Mouse (Mus musculus): ENCODE data around the gene 4930470P17Rik. TPM values are rescaled to one million over a fixed set of nuclear protein-coding genes. Genes with fewer than 3 reads are reported as not detected.

Gene 4930470P17Rik
- total and polyA plus RNA-seq, 3 experiments: not detected

DNA sequence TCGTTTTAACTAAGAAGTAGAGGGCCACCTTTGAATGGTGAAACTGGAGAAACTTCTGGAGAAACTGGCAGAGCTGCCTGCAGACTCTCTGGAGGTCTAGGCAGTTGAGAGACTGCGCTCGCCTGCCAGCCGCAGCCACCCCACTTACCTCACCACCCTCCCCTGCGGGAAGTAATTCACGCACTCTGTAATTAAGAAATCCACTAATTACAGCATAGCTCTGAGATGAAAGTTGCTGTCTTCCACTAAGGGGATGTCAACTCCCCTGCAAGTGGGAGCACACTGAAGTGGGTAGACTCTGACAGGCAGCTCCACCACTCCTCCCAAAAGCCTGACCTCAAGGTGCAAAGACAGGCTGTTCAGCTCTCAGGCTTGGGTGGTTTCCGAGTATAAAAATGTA is 49.7 kb downstream of the 4930470P17Rik start:
- Histone ChIP-seq H3K36me3 (replicated peaks in 1 of 2; ENCODE audit: control insufficient read depth in 1 of 2, insufficient read depth in 1 of 2, low read length in 1 of 2) (no peaks in the 10 kb centered on the region), H3K9ac (ENCODE audit: insufficient read depth, low read depth) (no peak overlapping the region), H3K27me3 (replicated peaks) (no peaks in the 10 kb centered on the region), H3K4me2 (ENCODE audit: insufficient read depth, low read depth, poor library complexity, severe bottlenecking) (no peak overlapping the region), H3K4me1 (ENCODE audit: control insufficient read depth in 1 of 2, insufficient read depth in 2 of 2) (no peaks in the 10 kb centered on the region), H3K27ac (ENCODE audit: insufficient read depth, low read depth) (no peak overlapping the region), H3K9me3 (replicated peaks; ENCODE audit: low read length) (peaks cover 65% of the 10 kb centered on the region), H3K79me2 (replicated peaks; ENCODE audit: control insufficient read depth, extremely low read depth, insufficient read depth, poor library complexity, severe bottlenecking) (no peaks in the 10 kb centered on the region), H3K4me3 (replicated peaks in 1 of 3; ENCODE audit: low read depth in 2 of 3, low read length in 2 of 3, poor library complexity in 1 of 3) (no peak overlapping the region)
- no peak for TF ChIP-seq USF1 (IDR thresholded peaks at IDR 0.05; ENCODE audit: low read depth, low read length)
- TF ChIP-seq ZKSCAN1 (IDR thresholded peaks at IDR 0.05; ENCODE audit: borderline replicate concordance, low read depth, low read length): no peak
- TF ChIP-seq BHLHE40 (IDR thresholded peaks at IDR 0.05; ENCODE audit: low read depth, low read length): no peak
- no peak for TF ChIP-seq SIN3A (IDR thresholded peaks at IDR 0.05; ENCODE audit: low read length)
- in situ Hi-C loops (cut with MboI; ENCODE audit: low pct_ligation_motif_present, low pct_unique_long_range_greater_than_20kb, low sequenced_read_pairs): no loop called here
- dilution Hi-C loops (cut with MboI; ENCODE audit: extremely low pct_ligation_motif_present, extremely low pct_unique_long_range_greater_than_20kb, low sequenced_read_pairs): no loop called here
- DNase-seq (ENCODE audit: extremely low read depth): no peak

DNA sequence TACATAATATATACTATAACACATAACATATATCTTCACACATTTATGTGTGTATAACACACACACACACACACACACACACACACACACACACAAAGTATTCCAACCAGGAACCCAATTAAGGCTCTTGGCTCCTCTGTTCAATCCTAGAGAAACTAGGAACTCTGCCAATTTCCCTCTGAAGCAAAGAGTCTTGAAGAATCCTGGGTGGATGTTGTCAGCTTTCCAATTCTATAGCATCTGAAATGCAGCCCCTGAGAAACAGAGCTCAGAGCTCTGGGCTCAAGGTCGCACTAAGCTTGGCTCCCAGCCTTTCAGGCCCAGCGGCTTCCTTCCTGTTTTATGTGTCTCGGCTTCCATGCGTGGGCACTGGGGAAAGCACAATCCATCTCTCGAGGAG is 51.6 kb downstream of the 4930470P17Rik start:
- no peak for DNase-seq (ENCODE audit: extremely low read depth)
- H3K9me3 ChIP-seq (replicated peaks; ENCODE audit: low read length): peaks cover 59% of the 10 kb centered on the region
- H3K4me2 ChIP-seq (ENCODE audit: insufficient read depth, low read depth, poor library complexity, severe bottlenecking): no peak overlapping the region
- H3K4me1 ChIP-seq (ENCODE audit: control insufficient read depth in 1 of 2, insufficient read depth in 2 of 2): no peaks in the 10 kb centered on the region
- H3K27ac ChIP-seq (ENCODE audit: insufficient read depth, low read depth): no peak overlapping the region
- dilution Hi-C loops (cut with MboI; ENCODE audit: extremely low pct_ligation_motif_present, extremely low pct_unique_long_range_greater_than_20kb, low sequenced_read_pairs): no loop called here
- no peak overlapping the region for H3K4me3 ChIP-seq (replicated peaks in 1 of 3; ENCODE audit: low read depth in 2 of 3, low read length in 2 of 3, poor library complexity in 1 of 3)
- no peak overlapping the region for H3K9ac ChIP-seq (ENCODE audit: insufficient read depth, low read depth)
- no peaks in the 10 kb centered on the region for H3K27me3 ChIP-seq (replicated peaks)
- no peaks in the 10 kb centered on the region for H3K36me3 ChIP-seq (replicated peaks in 1 of 2; ENCODE audit: control insufficient read depth in 1 of 2, insufficient read depth in 1 of 2, low read length in 1 of 2)
- H3K79me2 ChIP-seq (replicated peaks; ENCODE audit: control insufficient read depth, extremely low read depth, insufficient read depth, poor library complexity, severe bottlenecking): no peaks in the 10 kb centered on the region
- in situ Hi-C loops (cut with MboI; ENCODE audit: low pct_ligation_motif_present, low pct_unique_long_range_greater_than_20kb, low sequenced_read_pairs): no loop called here
- TF ChIP-seq ETS1 (conservative IDR thresholded peaks at IDR 0.05; ENCODE audit: low read depth, low read length): no peak
- no peak for TF ChIP-seq ZC3H11A (IDR thresholded peaks at IDR 0.05; ENCODE audit: low read depth, low read length)
- TF ChIP-seq MYC (IDR thresholded peaks at IDR 0.05; ENCODE audit: low read depth, low read length): no peak
- TF ChIP-seq JUN (IDR thresholded peaks at IDR 0.05; ENCODE audit: insufficient read depth, low read depth, low read length): no peak
- TF ChIP-seq E2F4 (IDR thresholded peaks at IDR 0.05; ENCODE audit: insufficient replicate concordance, low read depth, low read length): no peak
- no peak for TF ChIP-seq EP300 (IDR thresholded peaks at IDR 0.05; ENCODE audit: low read length)
- TF ChIP-seq HCFC1 (IDR thresholded peaks at IDR 0.05; ENCODE audit: low read depth, low read length): no peak
- TF ChIP-seq MAFK (IDR thresholded peaks at IDR 0.05; ENCODE audit: insufficient replicate concordance, low read length): no peak
- TF ChIP-seq POLR2AphosphoS2 (IDR thresholded peaks at IDR 0.05; ENCODE audit: low read depth, low read length): no peak
- no peak for TF ChIP-seq CHD1 (IDR thresholded peaks at IDR 0.05; ENCODE audit: low read depth, low read length)

DNA sequence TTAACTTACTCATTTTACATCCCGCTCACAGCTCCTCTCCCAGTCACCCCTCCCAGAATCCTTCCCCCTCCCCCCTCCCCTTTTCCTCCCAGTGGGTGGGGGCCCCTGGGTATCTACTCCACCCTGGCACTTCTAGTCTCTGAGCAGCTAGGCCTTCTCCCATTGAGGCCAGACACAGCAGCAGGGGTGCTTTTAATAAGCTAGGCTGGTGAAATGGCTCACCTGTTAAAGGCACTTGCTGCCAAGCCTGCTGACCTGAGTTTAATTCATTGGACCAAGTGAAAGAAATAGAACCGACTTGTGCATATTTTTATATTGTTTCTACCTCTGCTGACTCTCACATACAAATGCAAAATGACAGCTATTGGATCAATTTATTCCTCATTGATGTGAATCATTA is 52.7 kb downstream of the 4930470P17Rik start:
- no peak overlapping the region for H3K4me3 ChIP-seq (replicated peaks in 1 of 3; ENCODE audit: low read depth in 2 of 3, low read length in 2 of 3, poor library complexity in 1 of 3)
- H3K4me2 ChIP-seq (ENCODE audit: insufficient read depth, low read depth, poor library complexity, severe bottlenecking): no peak overlapping the region
- no peak for DNase-seq (ENCODE audit: extremely low read depth)
- no peak overlapping the region for H3K27ac ChIP-seq (ENCODE audit: insufficient read depth, low read depth)
- dilution Hi-C loops (cut with MboI; ENCODE audit: extremely low pct_ligation_motif_present, extremely low pct_unique_long_range_greater_than_20kb, low sequenced_read_pairs) (no loop called here), in situ Hi-C loops (cut with MboI; ENCODE audit: low pct_ligation_motif_present, low pct_unique_long_range_greater_than_20kb, low sequenced_read_pairs) (no loop called here)
- H3K36me3 ChIP-seq (replicated peaks in 1 of 2; ENCODE audit: control insufficient read depth in 1 of 2, insufficient read depth in 1 of 2, low read length in 1 of 2): no peaks in the 10 kb centered on the region
- H3K79me2 ChIP-seq (replicated peaks; ENCODE audit: control insufficient read depth, extremely low read depth, insufficient read depth, poor library complexity, severe bottlenecking): no peaks in the 10 kb centered on the region
- no peaks in the 10 kb centered on the region for H3K4me1 ChIP-seq (ENCODE audit: control insufficient read depth in 1 of 2, insufficient read depth in 2 of 2)
- H3K9ac ChIP-seq (ENCODE audit: insufficient read depth, low read depth): no peak overlapping the region
- peaks cover 54% of the 10 kb centered on the region for H3K9me3 ChIP-seq (replicated peaks; ENCODE audit: low read length)
- H3K27me3 ChIP-seq (replicated peaks): no peaks in the 10 kb centered on the region
- no peak for TF ChIP-seq TCF12 (IDR thresholded peaks at IDR 0.05; ENCODE audit: low read depth, low read length)
- no peak for TF ChIP-seq E2F4 (IDR thresholded peaks at IDR 0.05; ENCODE audit: insufficient replicate concordance, low read depth, low read length)
- TF ChIP-seq ZMIZ1 (IDR thresholded peaks at IDR 0.05; ENCODE audit: low read depth, low read length): no peak
- no peak for TF ChIP-seq EP300 (IDR thresholded peaks at IDR 0.05; ENCODE audit: low read length)
- TF ChIP-seq UBTF (IDR thresholded peaks at IDR 0.05; ENCODE audit: low read depth, low read length): no peak
- no peak for TF ChIP-seq NRF1 (IDR thresholded peaks at IDR 0.05; ENCODE audit: low read depth, low read length)
- TF ChIP-seq ZKSCAN1 (IDR thresholded peaks at IDR 0.05; ENCODE audit: borderline replicate concordance, low read depth, low read length): no peak
- TF ChIP-seq JUN (IDR thresholded peaks at IDR 0.05; ENCODE audit: insufficient read depth, low read depth, low read length): no peak
- TF ChIP-seq MYC (IDR thresholded peaks at IDR 0.05; ENCODE audit: low read depth, low read length): no peak
- no peak for TF ChIP-seq PAX5 (IDR thresholded peaks at IDR 0.05; ENCODE audit: low read length)
- TF ChIP-seq IRF4 (IDR thresholded peaks at IDR 0.05; ENCODE audit: low read depth, low read length): no peak
- no peak for TF ChIP-seq NELFE (IDR thresholded peaks at IDR 0.05; ENCODE audit: low read depth, low read length)
- no peak for TF ChIP-seq USF2 (conservative IDR thresholded peaks at IDR 0.05; ENCODE audit: low read depth, low read length)
- TF ChIP-seq KAT2A (IDR thresholded peaks at IDR 0.05; ENCODE audit: insufficient replicate concordance, low read length): no peak
- no peak for TF ChIP-seq MAX (IDR thresholded peaks at IDR 0.05; ENCODE audit: low read length)
- TF ChIP-seq SIN3A (IDR thresholded peaks at IDR 0.05; ENCODE audit: low read length): no peak
- TF ChIP-seq TBP (conservative IDR thresholded peaks at IDR 0.05; ENCODE audit: low read depth, low read length): no peak
- TF ChIP-seq ELF1 (IDR thresholded peaks at IDR 0.05; ENCODE audit: low read depth, low read length): no peak

All from CH12.LX (cell line).